Mouse (Mus musculus): ENCODE measurements at regions not wholly inside any gene's neighbourhood (a gene's known extent, or its start where the extent isn't known, plus 50 kb on each side); places are given as distances from the start of the nearest gene placed in this dataset.

DNA sequence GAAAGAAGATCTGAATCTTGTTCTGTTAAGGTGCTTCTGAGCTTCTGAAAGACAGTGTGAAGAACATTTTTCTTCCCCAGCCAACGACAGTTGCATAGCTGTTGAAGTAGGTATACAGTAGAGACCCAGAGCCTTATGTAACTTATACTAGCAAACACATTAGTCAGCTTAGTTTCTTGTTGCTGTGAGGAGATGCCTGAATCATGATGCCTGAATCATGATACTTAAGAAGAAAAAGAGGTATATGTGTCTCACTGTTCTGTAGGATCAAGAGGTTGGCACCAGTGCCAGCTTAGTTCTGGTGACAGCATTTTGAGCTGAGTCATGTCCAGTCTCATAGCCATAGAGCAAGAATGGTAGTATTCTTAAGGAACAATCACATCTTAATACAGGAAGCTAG lies 87.2 kb upstream of the Pdzrn3 start:
- TF ChIP-seq CTCF (IDR thresholded peaks at IDR 0.05; ENCODE audit: control insufficient read depth, insufficient read depth, insufficient read length) (no peak), MYOD1 (IDR thresholded peaks at IDR 0.05; ENCODE audit: control insufficient read depth, insufficient read length, low read depth) (no peak), USF1 (IDR thresholded peaks at IDR 0.05; ENCODE audit: low read depth) (no peak), MAX (IDR thresholded peaks at IDR 0.05) (no peak), CEBPB (IDR thresholded peaks at IDR 0.05; ENCODE audit: low read depth) (no peak), MYOG (IDR thresholded peaks at IDR 0.05; ENCODE audit: control insufficient read depth, extremely low read depth, insufficient read length) (no peak), FOSL1 (IDR thresholded peaks at IDR 0.05; ENCODE audit: insufficient read depth, low read length, poor library complexity, severe bottlenecking) (no peak)
- Histone ChIP-seq H3ac (ENCODE audit: control insufficient read depth, insufficient read length, low read depth) (no peak overlapping the region), H3K79me2 (ENCODE audit: control insufficient read depth, insufficient read depth) (no peaks in the 10 kb centered on the region), H3K79me3 (ENCODE audit: low read depth) (no peaks in the 10 kb centered on the region), H3K27me3 (ENCODE audit: control insufficient read depth, insufficient read depth, insufficient read length) (no peaks in the 10 kb centered on the region), H3K36me3 (ENCODE audit: control insufficient read depth, insufficient read depth) (no peaks in the 10 kb centered on the region), H3K4me3 (ENCODE audit: insufficient read depth, poor library complexity, severe bottlenecking) (no peak overlapping the region)

DNA sequence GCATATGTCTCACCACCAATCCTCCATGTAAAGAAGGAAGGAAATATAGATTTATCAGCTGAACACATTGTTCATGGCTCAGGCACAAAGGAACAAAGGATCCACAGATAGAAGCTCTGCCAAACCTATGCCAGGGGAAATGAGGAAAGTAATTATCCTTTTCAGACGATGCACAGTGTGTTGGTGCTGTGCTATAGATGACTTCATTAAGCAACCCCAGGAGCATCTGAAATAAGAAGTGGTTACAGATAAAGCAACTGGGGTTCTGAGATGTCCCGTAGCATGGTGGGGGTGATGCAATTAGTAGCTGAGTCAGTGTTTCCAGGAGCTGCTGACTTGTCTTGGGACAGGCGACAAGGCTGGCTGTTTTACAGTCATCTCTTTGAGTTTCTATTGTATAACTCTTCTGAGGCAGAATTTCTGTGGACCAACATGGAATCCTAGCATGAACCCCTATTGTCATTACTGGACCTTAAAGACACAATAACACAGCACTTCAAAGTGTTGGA lies 86.2 kb upstream of the Pdzrn3 start:
- Histone ChIP-seq H3K79me3 (ENCODE audit: low read depth) (no peaks in the 10 kb centered on the region), H3K79me2 (ENCODE audit: control insufficient read depth, insufficient read depth) (no peaks in the 10 kb centered on the region), H3K27me3 (ENCODE audit: control insufficient read depth, insufficient read depth, insufficient read length) (no peaks in the 10 kb centered on the region), H3K4me3 (ENCODE audit: insufficient read depth, poor library complexity, severe bottlenecking) (no peak overlapping the region), H3ac (ENCODE audit: control insufficient read depth, insufficient read length, low read depth) (no peak overlapping the region), H3K36me3 (ENCODE audit: control insufficient read depth, insufficient read depth) (no peaks in the 10 kb centered on the region)
- no peak for TF ChIP-seq CEBPB (IDR thresholded peaks at IDR 0.05; ENCODE audit: low read depth)
- TF ChIP-seq MAX (IDR thresholded peaks at IDR 0.05) = no peak
- TF ChIP-seq USF1 (IDR thresholded peaks at IDR 0.05; ENCODE audit: low read depth) = no peak
- TF ChIP-seq MYOD1 (IDR thresholded peaks at IDR 0.05; ENCODE audit: control insufficient read depth, insufficient read length, low read depth) = no peak
- TF ChIP-seq MYOG (IDR thresholded peaks at IDR 0.05; ENCODE audit: control insufficient read depth, extremely low read depth, insufficient read length) = no peak
- no peak for TF ChIP-seq FOSL1 (IDR thresholded peaks at IDR 0.05; ENCODE audit: insufficient read depth, low read length, poor library complexity, severe bottlenecking)
- TF ChIP-seq CTCF (IDR thresholded peaks at IDR 0.05; ENCODE audit: control insufficient read depth, insufficient read depth, insufficient read length) = no peak

DNA sequence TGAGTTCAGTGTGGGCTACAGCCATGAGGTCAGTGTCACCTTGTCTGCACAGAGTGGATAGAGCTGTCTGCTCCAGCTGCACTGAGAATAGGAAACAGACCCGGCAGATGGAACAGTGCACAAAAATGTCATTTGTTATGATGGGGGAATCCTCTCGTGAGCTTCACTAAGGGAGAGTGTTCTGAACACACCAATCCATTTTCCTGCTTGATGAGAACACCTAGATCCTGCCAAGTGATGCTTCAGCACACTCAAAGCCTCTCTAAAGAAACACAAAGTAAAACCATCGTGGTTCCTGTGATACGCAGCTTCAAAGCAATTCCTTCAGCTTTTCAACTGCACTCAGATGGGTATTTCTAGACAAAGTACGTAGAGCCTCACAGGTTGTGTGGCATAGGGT lies 69.0 kb upstream of the Pdzrn3 start:
- TF ChIP-seq USF1 (IDR thresholded peaks at IDR 0.05; ENCODE audit: low read depth) = no peak
- no peak for TF ChIP-seq CTCF (IDR thresholded peaks at IDR 0.05; ENCODE audit: control insufficient read depth, insufficient read depth, insufficient read length)
- TF ChIP-seq MYOG (IDR thresholded peaks at IDR 0.05; ENCODE audit: control insufficient read depth, extremely low read depth, insufficient read length) = no peak
- TF ChIP-seq FOSL1 (IDR thresholded peaks at IDR 0.05; ENCODE audit: insufficient read depth, low read length, poor library complexity, severe bottlenecking) = no peak
- TF ChIP-seq CEBPB (IDR thresholded peaks at IDR 0.05; ENCODE audit: low read depth) = no peak
- no peak for TF ChIP-seq MYOD1 (IDR thresholded peaks at IDR 0.05; ENCODE audit: control insufficient read depth, insufficient read length, low read depth)
- no peak for TF ChIP-seq MAX (IDR thresholded peaks at IDR 0.05)
- H3K79me2 ChIP-seq (ENCODE audit: control insufficient read depth, insufficient read depth) = no peaks in the 10 kb centered on the region

DNA sequence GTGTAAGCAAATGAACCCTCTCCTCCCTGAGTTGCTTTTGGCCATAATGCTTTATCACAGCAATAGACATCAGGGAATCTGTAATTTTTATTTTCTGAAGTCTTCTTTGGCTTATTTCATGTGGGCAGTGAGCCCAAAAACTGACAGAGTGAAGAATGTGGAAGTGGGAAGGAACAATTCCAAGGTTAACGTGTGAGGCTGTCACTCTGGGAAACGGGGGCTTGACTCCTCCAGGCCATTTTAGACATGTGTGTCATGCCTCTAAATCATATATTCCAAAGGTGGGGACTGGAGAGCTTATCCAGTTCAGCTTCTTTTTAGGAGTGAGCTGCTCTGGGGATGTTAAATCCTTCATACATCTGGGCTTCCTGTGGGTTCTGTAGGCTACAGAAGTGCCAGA lies 68.6 kb upstream of the Pdzrn3 start:
- H3K79me2 ChIP-seq (ENCODE audit: control insufficient read depth, insufficient read depth) = no peaks in the 10 kb centered on the region
- no peaks in the 10 kb centered on the region for H3K36me3 ChIP-seq (ENCODE audit: control insufficient read depth, insufficient read depth)
- H3K4me3 ChIP-seq (ENCODE audit: insufficient read depth, poor library complexity, severe bottlenecking) = no peak overlapping the region
- H3ac ChIP-seq (ENCODE audit: control insufficient read depth, insufficient read length, low read depth) = no peak overlapping the region
- no peaks in the 10 kb centered on the region for H3K27me3 ChIP-seq (ENCODE audit: control insufficient read depth, insufficient read depth, insufficient read length)
- H3K79me3 ChIP-seq (ENCODE audit: low read depth) = no peaks in the 10 kb centered on the region
- no peak for TF ChIP-seq CEBPB (IDR thresholded peaks at IDR 0.05; ENCODE audit: low read depth)
- TF ChIP-seq USF1 (IDR thresholded peaks at IDR 0.05; ENCODE audit: low read depth) = no peak
- no peak for TF ChIP-seq MAX (IDR thresholded peaks at IDR 0.05)
- no peak for TF ChIP-seq FOSL1 (IDR thresholded peaks at IDR 0.05; ENCODE audit: insufficient read depth, low read length, poor library complexity, severe bottlenecking)
- no peak for TF ChIP-seq MYOD1 (IDR thresholded peaks at IDR 0.05; ENCODE audit: control insufficient read depth, insufficient read length, low read depth)
- TF ChIP-seq CTCF (IDR thresholded peaks at IDR 0.05; ENCODE audit: control insufficient read depth, insufficient read depth, insufficient read length) = no peak
- TF ChIP-seq MYOG (IDR thresholded peaks at IDR 0.05; ENCODE audit: control insufficient read depth, extremely low read depth, insufficient read length) = no peak

More for the DNA sequence above, 69.0 kb upstream of the Pdzrn3 start:
- no peaks in the 10 kb centered on the region for H3K79me3 ChIP-seq (ENCODE audit: low read depth)
- no peaks in the 10 kb centered on the region for H3K27me3 ChIP-seq (ENCODE audit: control insufficient read depth, insufficient read depth, insufficient read length)
- no peak overlapping the region for H3K4me3 ChIP-seq (ENCODE audit: insufficient read depth, poor library complexity, severe bottlenecking)
- H3K36me3 ChIP-seq (ENCODE audit: control insufficient read depth, insufficient read depth) = no peaks in the 10 kb centered on the region
- no peak overlapping the region for H3ac ChIP-seq (ENCODE audit: control insufficient read depth, insufficient read length, low read depth)

DNA sequence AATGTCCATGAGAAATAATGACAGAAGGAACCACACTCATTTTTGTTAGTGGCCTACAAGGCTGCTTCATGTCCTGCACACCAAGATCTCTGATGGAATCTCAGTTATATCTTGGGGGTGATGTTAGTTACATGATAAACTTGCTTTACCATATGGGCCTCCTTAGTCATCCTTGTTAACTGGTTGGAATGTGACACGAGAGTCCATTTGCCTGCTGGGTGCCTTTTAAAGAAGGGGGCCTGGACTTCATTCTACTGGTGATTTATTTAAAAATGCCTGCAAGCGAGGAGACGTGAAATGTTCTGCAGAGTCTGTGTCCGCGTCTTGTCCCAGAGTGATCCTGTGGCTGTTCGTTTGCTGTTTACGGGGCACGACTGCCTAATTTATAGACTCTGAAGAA lies 55.1 kb upstream of the Pdzrn3 start:
- H3K79me3 ChIP-seq (ENCODE audit: low read depth) = no peaks in the 10 kb centered on the region
- no peaks in the 10 kb centered on the region for H3K27me3 ChIP-seq (ENCODE audit: control insufficient read depth, insufficient read depth, insufficient read length)
- no peak overlapping the region for H3ac ChIP-seq (ENCODE audit: control insufficient read depth, insufficient read length, low read depth)
- no peaks in the 10 kb centered on the region for H3K36me3 ChIP-seq (ENCODE audit: control insufficient read depth, insufficient read depth)
- TF ChIP-seq MAX (IDR thresholded peaks at IDR 0.05) (no peak), FOSL1 (IDR thresholded peaks at IDR 0.05; ENCODE audit: insufficient read depth, low read length, poor library complexity, severe bottlenecking) (no peak), CTCF (IDR thresholded peaks at IDR 0.05; ENCODE audit: control insufficient read depth, insufficient read depth, insufficient read length) (no peak), USF1 (IDR thresholded peaks at IDR 0.05; ENCODE audit: low read depth) (no peak), CEBPB (IDR thresholded peaks at IDR 0.05; ENCODE audit: low read depth) (no peak), MYOD1 (IDR thresholded peaks at IDR 0.05; ENCODE audit: control insufficient read depth, insufficient read length, low read depth) (no peak), MYOG (IDR thresholded peaks at IDR 0.05; ENCODE audit: control insufficient read depth, extremely low read depth, insufficient read length) (no peak)
- H3K4me3 ChIP-seq (ENCODE audit: insufficient read depth, poor library complexity, severe bottlenecking) = no peak overlapping the region
- H3K79me2 ChIP-seq (ENCODE audit: control insufficient read depth, insufficient read depth) = no peaks in the 10 kb centered on the region

DNA sequence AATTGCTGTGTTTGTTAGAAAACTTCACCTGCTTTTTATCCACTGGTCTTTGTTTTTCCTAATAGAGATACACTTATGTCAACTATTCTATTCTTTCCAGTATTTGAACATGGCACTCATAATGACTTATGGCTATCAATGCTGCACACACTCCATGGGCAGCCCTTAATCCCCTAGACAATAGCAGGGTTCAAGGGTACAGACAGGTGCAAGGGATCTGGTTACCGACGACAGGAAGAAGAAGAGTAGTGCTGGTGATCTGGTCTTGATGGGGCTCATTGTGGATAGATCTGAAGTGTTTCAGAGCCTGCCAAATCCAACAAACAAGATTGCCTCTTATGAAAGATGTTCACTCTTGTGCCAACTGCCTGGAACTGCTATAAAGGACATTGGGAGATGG lies 51.9 kb upstream of the Pdzrn3 start:
- H3ac ChIP-seq (ENCODE audit: control insufficient read depth, insufficient read length, low read depth) = no peak overlapping the region
- TF ChIP-seq FOSL1 (IDR thresholded peaks at IDR 0.05; ENCODE audit: insufficient read depth, low read length, poor library complexity, severe bottlenecking) = no peak
- TF ChIP-seq MYOD1 (IDR thresholded peaks at IDR 0.05; ENCODE audit: control insufficient read depth, insufficient read length, low read depth) = peak; percentile 75
- no peak for TF ChIP-seq USF1 (IDR thresholded peaks at IDR 0.05; ENCODE audit: low read depth)
- no peaks in the 10 kb centered on the region for H3K79me2 ChIP-seq (ENCODE audit: control insufficient read depth, insufficient read depth)
- H3K4me3 ChIP-seq (ENCODE audit: insufficient read depth, poor library complexity, severe bottlenecking) = no peak overlapping the region
- H3K27me3 ChIP-seq (ENCODE audit: control insufficient read depth, insufficient read depth, insufficient read length) = no peaks in the 10 kb centered on the region
- H3K36me3 ChIP-seq (ENCODE audit: control insufficient read depth, insufficient read depth) = no peaks in the 10 kb centered on the region
- no peaks in the 10 kb centered on the region for H3K79me3 ChIP-seq (ENCODE audit: low read depth)
